Mouse (Mus musculus) lung, postnatal 0 days (tissue): ENCODE data around the gene Tecr.

ENCODE experiments used
- CTCF ChIP-seq: IDR thresholded peaks from 2 replicates; pipeline ENCODE4 v1.5.1; 2016; ENCODE audit warnings: antibody characterized with exemption, mild to moderate bottlenecking
- EP300 ChIP-seq: IDR thresholded peaks from 2 replicates; pipeline ENCODE4 v1.6.1; 2016; ENCODE audit warnings: antibody characterized with exemption, mild to moderate bottlenecking, control low read depth

- no peak for TF ChIP-seq CTCF
- TF ChIP-seq EP300, result no peak
Observed at GRCm38 (mm10) chr8:83632083-83632707, 24.4 kb upstream of the Tecr start.
